Mouse (Mus musculus) thymus, postnatal 0 days (tissue): ENCODE measurements around the gene Bcl9. TPM values are rescaled to one million over a fixed set of nuclear protein-coding genes. Genes with fewer than 3 reads are reported as not detected.
A peak's percentile ranks its signal among the peaks of the same experiment; 100 is the strongest.

ENCODE experiments used
- DNase-seq: peaks from one replicate; pipeline ENCODE4 v3.0.0-alpha.2; 2015; ENCODE audit warnings: low spot score
- polyA plus RNA-seq: library from polyadenylated mRNA; unstranded; fragments of >200 nt; fragmentation: Nextera tagmentation; extraction: Ambion mirVana; gene quantifications from 2 replicates; pipeline ENCODE4 v1.2.1, GENCODE M21; 2015

Gene Bcl9
- polyA plus RNA-seq, 1 experiment from 2014 or later, result 23.7 TPM

DNA sequence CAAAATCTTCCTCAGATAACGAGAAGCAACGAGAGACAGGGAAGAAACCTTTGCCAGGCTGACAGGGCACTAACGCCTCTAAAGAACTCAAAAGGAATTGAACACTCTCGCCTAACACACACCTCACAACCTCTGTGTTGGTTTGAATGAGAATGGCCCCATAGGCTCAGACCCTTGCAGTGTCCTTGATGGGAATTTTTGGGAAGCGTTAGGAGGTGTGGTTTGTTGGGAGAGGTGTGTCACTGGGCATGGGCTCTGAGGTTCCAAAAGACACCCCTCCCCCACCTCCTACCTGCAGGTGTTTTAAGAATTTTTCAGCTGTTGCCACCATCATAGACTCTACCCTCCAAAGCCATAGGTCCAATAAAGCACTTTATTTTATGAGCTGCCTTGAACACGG lies 118.8 kb downstream of the Bcl9 start:
- DNase-seq, result no peak

- no peak for DNase-seq
Observed at GRCm38 (mm10) chr3:97172632-97173031, 125.1 kb downstream of the Bcl9 start.

- no peak for DNase-seq
Observed at GRCm38 (mm10) chr3:97172231-97172630, 125.5 kb downstream of the Bcl9 start.

- DNase-seq, result no peak
Observed at GRCm38 (mm10) chr3:97171531-97171930, 126.2 kb downstream of the Bcl9 start.

DNA sequence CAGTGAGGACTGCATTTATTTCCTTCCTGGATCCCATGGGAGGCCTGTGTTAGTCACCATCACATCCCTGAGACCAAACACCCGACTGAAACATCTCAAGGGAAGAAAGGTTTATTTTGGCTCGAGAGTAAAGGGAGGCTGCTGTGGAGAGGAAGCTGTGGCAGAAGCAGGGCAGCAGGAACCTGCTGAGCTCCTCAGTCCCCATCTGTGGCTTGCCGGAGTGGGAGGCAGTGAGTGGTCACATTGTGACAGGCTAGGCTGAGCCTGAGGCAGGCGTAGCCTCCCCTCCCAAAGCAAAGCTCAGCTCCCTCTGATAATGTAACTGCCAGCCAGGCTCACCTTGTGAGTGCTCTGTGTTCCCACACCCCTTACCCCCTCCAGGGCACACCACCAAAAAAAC lies 130.6 kb downstream of the Bcl9 start:
- no peak for DNase-seq

DNA sequence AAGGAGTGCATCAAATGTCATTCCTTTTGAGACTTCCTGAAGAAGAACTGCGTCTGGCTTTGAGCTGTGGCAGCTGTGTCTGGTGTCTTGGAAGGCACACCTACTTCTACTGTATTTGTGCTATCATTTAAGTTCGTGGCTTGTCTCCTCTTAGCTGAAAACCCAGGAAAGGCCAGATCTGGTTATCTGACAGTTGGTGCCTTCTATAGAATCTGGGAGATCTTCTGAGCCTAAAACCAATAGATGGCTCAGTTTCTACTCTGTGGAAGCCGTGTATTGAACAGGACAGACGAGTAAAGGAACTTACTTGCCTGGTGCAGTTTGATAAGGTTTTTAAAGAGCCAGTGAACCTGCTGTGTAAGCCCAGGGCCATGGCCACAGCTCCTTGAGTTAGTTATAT lies 133.2 kb downstream of the Bcl9 start:
- no peak for DNase-seq

DNA sequence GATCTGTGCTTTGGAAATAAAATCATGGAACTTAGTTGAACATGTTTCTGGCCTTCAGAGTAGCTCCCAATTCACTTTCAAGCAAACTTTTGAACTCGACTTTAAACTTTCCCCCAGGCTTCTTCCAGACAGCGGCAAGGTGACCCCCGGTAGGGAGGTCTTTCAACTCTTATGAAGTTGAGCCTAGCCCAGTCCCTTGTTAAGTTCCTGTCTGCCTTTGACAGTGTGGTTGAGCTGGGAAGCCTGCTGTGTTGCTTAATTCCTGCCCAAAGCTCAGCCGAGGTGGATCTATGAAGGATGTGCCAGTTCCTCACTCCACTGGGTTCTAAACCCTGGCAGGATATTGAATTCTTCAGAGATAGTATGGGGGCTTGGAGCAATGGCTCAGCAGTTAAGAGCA lies 135.9 kb downstream of the Bcl9 start:
- no peak for DNase-seq

DNA sequence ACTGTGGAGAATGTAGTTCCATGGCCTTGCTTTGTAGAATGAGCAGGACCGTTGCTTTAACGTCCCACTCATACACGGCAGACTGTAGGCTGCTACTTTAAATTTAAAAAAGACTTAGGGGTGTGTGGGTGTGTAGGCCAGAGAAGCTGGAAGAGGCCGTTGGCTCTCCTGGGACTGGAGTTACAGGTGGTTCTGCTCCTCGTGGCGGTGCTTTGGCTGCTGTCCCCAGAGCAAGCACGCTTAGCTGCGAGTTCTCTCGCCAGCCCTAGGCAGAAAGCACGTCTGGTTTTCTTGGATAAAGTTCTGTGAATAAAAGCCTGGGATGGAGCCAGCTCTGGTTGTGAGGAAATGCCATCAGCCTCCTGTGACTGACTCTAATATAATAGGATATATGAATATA lies 136.8 kb downstream of the Bcl9 start:
- no peak for DNase-seq

DNA sequence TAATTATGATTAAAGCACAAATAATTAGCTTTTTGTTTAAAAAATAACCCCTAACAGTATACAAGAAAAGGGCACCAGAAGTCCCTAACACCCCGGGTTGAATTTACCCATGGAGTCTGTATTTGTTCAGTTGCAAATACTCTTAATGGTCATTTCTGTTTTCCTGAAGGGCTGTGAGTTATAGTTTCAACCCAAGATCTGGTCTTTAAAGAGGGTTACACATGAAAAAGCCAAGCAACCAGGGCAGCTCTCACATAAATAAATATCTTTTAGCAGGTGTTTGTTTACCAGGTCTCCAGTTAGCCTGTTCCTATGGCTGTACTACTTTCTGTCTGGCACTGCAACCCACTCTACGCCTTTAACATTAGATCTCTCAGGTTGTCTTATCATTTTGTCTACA lies 137.7 kb downstream of the Bcl9 start:
- DNase-seq, result no peak

DNA sequence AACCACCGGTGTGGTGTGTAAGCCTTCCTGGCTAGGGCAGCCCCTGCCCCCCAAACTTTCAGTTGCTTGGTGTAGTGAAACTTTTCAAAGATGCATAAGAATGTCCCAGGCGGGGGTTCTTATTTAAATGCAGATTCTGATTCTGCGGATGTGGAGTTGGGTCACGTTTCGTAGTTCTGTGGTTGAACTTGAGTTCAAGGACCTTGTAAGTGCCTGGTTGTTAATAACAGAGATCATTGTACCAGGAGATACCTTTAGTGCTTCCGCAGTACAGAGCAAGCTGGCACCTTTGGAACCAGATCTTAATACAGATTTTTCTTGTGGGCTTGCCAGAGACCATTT lies 138.2 kb downstream of the Bcl9 start:
- peak; percentile 20 for DNase-seq

DNA sequence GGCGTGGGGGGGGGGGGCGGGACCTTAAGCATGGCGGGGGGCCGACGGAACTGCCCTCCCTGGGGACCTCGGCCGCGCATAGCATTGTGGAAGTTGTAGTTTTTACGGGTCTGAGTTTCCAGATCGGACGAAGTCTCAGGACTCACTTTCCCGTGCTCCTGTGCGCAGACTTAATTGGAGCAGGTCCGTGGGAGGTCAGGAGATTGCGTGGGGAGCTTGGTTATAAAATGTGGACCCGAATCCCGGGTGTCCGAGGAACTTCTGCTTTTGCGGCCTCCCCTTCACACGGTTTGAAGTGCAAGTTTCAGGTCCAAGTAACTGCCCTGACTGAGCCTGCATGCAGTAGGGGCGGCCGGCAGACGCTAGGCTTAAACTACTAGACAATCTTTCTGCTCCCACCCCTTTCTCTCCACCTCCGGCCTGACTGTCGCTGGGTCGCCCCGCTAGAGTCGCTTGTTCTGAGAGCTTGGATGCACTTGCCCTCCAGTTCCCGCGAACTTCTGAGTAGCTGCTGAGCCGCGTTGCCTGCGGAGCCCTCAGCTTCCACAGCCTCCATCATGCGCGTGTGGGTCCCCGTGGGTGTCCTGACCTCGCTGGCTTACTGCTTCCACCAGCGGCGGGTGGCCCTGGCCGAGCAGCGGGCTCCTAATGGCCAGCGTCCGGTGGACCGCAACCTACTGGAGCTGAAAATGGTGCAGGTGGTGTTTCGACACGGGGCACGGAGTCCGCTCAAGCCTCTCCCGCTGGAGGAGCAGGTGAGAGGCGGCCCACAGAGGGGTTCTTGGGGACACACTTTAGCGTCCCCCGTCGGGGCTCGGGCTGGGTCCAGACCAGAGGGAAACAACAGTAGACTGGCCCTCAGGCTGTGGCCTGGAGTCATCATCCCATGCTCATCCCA lies 138.9 kb downstream of the Bcl9 start, which contains the start of gene Acp6:
TSS of gene Acp6 (plus strand) at position 167 of the 898 bp plus-strand sequence.
- peak; percentile 91 for DNase-seq

DNA sequence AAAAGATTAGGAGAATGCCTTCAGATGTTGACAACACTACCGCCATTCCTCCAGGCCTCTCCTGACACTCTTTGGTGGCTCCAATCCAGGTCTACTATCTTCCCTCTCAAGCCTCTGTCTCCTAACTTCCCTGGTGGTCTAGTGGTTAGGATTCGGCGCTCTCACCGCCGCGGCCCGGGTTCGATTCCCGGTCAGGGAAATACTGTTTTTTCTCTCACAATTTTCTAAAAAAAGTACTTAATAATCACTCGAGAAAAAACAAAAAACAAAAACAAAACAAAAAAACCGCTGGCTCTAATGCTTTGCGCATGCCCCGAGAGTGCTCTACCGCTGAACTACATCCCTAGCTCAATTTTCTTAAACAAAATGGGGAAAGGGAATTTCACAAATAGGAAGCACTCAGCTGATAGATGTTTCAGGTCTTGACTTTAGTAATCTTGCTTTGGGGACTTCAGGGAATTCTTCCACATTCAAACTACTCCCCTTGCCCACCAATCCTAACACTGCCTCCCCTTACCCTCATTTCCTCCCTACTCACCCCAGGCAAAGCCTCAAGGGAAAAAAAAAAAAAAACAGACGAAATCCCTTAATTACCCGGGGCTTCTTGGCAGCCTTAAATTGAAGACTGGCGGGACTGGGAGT lies 139.6 kb downstream of the Bcl9 start:
- DNase-seq, result peak; percentile 65

GRCm38 (mm10) chr3:97157308-97157707 lies 140.4 kb downstream of the Bcl9 start:
- DNase-seq, result no peak

- DNase-seq, result no peak
Observed at GRCm38 (mm10) chr3:97156431-97156830, 141.3 kb downstream of the Bcl9 start.

Other genes starting within 250 kb of the Bcl9 start
- 38.1 and 45.3 TPM in 2 replicates for gene Acp6, start 139.1 kb downstream of the Bcl9 start, polyA plus RNA-seq
- not detected in 2 replicates for gene Olfr1402, start 124.1 kb upstream of the Bcl9 start, polyA plus RNA-seq